Mouse (Mus musculus) stomach, embryonic 16.5 days (tissue): ENCODE data around the gene Tmem235. TPM values are rescaled to one million over a fixed set of nuclear protein-coding genes. Genes with fewer than 3 reads are reported as not detected.

ENCODE experiments used
- ATAC-seq: fragments of 200-750 bp; cut with Nextera tagmentation; 2 replicates; pipeline ENCODE4 v1.8.0; 2017; ENCODE audit warnings: moderate number of reproducible peaks, moderate TSS enrichment; ENCODE audit not compliant: insufficient read depth, low FRiP score
- H3K27ac ChIP-seq: fragments of 300-500 bp; sonication (generic); 2 replicates; pipeline ENCODE4 v1.5.1; 2014; ENCODE audit warnings: low read length
- H3K27me3 ChIP-seq: fragments of 300-500 bp; sonication (generic); 2 replicates; pipeline ENCODE4 v1.6.1; 2014; ENCODE audit warnings: low read length, control low read depth, mixed read lengths; ENCODE audit not compliant: control insufficient read depth, insufficient read depth
- H3K36me3 ChIP-seq: fragments of 300-500 bp; sonication (generic); 2 replicates; pipeline ENCODE4 v1.6.1; 2014; ENCODE audit warnings: low read length; ENCODE audit not compliant: control insufficient read depth, insufficient read depth
- H3K4me1 ChIP-seq: fragments of 300-500 bp; sonication (generic); 2 replicates; pipeline ENCODE4 v1.6.1; 2014; ENCODE audit warnings: low read length, control low read depth, mixed read lengths; ENCODE audit not compliant: control insufficient read depth, insufficient read depth
- H3K4me2 ChIP-seq: fragments of 300-500 bp; sonication (generic); 2 replicates; pipeline ENCODE4 v1.6.1; 2014; ENCODE audit warnings: low read depth, low read length, mixed read lengths
- H3K4me3 ChIP-seq: fragments of 300-500 bp; sonication (generic); replicated peaks from 2 replicates; pipeline ENCODE4 v1.5.1; 2014; ENCODE audit warnings: mild to moderate bottlenecking, low read length
- H3K9ac ChIP-seq: fragments of 300-500 bp; sonication (generic); 2 replicates; pipeline ENCODE4 v1.6.1; 2014; ENCODE audit warnings: low read length
- H3K9me3 ChIP-seq: fragments of 300-500 bp; sonication (generic); replicated peaks from 2 replicates; pipeline ENCODE4 v1.6.1; 2016; ENCODE audit warnings: low read length, control low read depth; ENCODE audit not compliant: control insufficient read depth
- WGBS: fragments of 180-500 bp; shearing (Covaris S2); extraction: QIAGEN DNeasy Blood & Tissue Kit; methylation state at CpG from one replicate; pipeline ENCODE4 v1.1.7; 2014; 5-methylcytosine and 5-hydroxymethylcytosine counted together
- polyA plus RNA-seq: library from polyadenylated mRNA; unstranded; fragments of >200 nt; fragmentation: Nextera tagmentation; extraction: Ambion mirVana; gene quantifications from 2 replicates; pipeline ENCODE4 v1.2.1, GENCODE M21; 2015

Gene Tmem235
- polyA plus RNA-seq, 1 experiment from 2014 or later: not detected

- no peaks in the 10 kb centered on the region for H3K27me3 ChIP-seq
- no peak overlapping the region for H3K9ac ChIP-seq
- 70% methylated on average over 5 of the region's 5 CpGs for WGBS
- H3K27ac ChIP-seq: no peak overlapping the region
- H3K36me3 ChIP-seq: no peaks in the 10 kb centered on the region
- H3K4me3 ChIP-seq: no peak overlapping the region
- H3K4me1 ChIP-seq: peaks cover 18% of the 10 kb centered on the region
- no peaks in the 10 kb centered on the region for H3K9me3 ChIP-seq
- H3K4me2 ChIP-seq: no peak overlapping the region
- ATAC-seq: no peak
Measured at GRCm38 (mm10) chr11:117871376-117871775, 10.8 kb downstream of the Tmem235 start.

DNA sequence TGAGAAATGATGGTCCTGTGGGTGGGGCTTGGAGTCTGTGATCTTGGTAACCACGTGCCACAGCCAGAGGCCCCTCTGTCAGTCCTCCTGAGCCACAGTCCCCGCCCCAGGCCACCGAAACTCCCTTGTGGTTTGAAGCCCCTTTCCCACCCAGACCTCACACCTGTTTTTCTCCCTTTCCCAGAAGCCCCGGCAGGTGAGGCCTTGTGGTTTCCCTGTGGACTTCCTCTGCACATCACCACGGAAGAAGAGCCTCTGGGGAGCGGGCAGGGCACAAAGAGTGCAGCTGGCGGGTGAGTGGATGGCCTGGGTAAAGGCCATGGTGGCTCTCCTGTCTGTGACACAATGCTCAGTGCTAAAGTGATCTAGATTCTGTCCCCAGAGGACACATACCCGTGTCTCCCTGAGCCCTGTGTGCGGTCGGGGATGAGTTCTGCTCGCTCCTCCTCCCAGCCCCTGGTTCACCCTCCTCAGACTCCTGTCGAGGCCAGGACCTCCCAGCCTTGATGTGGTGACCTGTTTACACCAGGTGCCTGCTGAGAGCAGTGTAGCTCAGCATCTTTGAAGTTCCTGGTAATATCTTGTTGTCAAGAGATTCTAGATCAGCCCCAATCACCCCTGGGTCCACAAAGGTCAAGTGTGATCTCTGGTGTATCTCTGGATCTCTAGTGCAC is 11.5 kb downstream of the Tmem235 start:
- Histone ChIP-seq H3K9ac (no peak overlapping the region; the same call in 1 of the 2 replicates), H3K9me3 (no peaks in the 10 kb centered on the region), H3K4me3 (no peak overlapping the region), H3K4me2 (peak overlapping the region; percentile 91; the same call in 1 of the 2 replicates), H3K36me3 (no peaks in the 10 kb centered on the region), H3K27me3 (no peaks in the 10 kb centered on the region), H3K27ac (no peak overlapping the region), H3K4me1 (peaks cover 18% of the 10 kb centered on the region)
- 54% methylated on average over 12 of the region's 12 CpGs for WGBS
- ATAC-seq: no peak

- H3K27me3 ChIP-seq: no peaks in the 10 kb centered on the region
- no peaks in the 10 kb centered on the region for H3K9me3 ChIP-seq
- ATAC-seq: peak; percentile 73
- H3K36me3 ChIP-seq: no peaks in the 10 kb centered on the region
- peaks cover 19% of the 10 kb centered on the region for H3K4me1 ChIP-seq
- peak within 1 kb of the TSS; percentile 79 for H3K9ac ChIP-seq
- H3K4me2 ChIP-seq: peak within 1 kb of the TSS; percentile 91
- H3K27ac ChIP-seq: no peak within 1 kb of the TSS
- peak within 1 kb of the TSS; percentile 61 for H3K4me3 ChIP-seq
- 2% methylated on average over 51 of the region's 51 CpGs for WGBS
Measured at GRCm38 (mm10) chr11:117872861-117873608, 12.5 kb downstream of the Tmem235 start, which contains the start of gene Tha1. Gene Tha1 (minus strand): TSS chr11:117873481.

DNA sequence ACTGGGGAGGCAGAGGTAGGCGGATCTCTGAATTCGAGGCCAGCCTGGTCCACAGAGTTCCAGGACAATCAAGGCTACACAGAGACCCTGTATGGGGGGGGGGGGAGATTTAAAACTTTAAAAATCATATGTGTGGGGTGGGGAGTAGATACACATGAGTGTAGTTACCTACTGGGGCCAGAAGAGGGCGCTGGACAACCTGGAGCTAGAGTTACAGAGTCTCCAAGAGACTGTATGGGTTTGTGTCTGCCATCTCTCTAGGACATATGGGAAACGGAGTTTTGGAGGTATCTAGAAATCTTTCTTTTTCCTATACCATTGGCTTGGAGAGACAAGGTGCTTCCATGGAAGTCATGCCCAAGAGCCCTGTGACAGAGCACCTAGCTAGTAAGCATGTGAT is 13.9 kb downstream of the Tmem235 start:
- 61% methylated on average over 4 of the region's 4 CpGs for WGBS
- no peak for ATAC-seq
- Histone ChIP-seq H3K4me1 (peaks cover 30% of the 10 kb centered on the region), H3K9me3 (no peaks in the 10 kb centered on the region), H3K36me3 (no peaks in the 10 kb centered on the region), H3K4me3 (no peak overlapping the region), H3K27ac (no peak overlapping the region), H3K9ac (no peak overlapping the region), H3K27me3 (no peaks in the 10 kb centered on the region), H3K4me2 (no peak overlapping the region)

GRCm38 (mm10) chr11:117875681-117876080 is 15.1 kb downstream of the Tmem235 start:
- no peak for ATAC-seq
- WGBS: 37% methylated on average over 6 of the region's 6 CpGs
- H3K36me3 ChIP-seq: no peaks in the 10 kb centered on the region

GRCm38 (mm10) chr11:117877917-117878745 is 17.6 kb downstream of the Tmem235 start:
- peak overlapping the region; percentile 63 for H3K9ac ChIP-seq

More at GRCm38 (mm10) chr11:117875681-117876080, 15.1 kb downstream of the Tmem235 start:
- no peaks in the 10 kb centered on the region for H3K9me3 ChIP-seq
- H3K27me3 ChIP-seq: no peaks in the 10 kb centered on the region
- no peak overlapping the region for H3K9ac ChIP-seq
- H3K4me1 ChIP-seq: peaks cover 26% of the 10 kb centered on the region
- H3K4me2 ChIP-seq: no peak overlapping the region
- no peak overlapping the region for H3K27ac ChIP-seq
- H3K4me3 ChIP-seq: no peak overlapping the region

GRCm38 (mm10) chr11:117878892-117879291 is 18.3 kb downstream of the Tmem235 start:
- ATAC-seq: no peak
- Histone ChIP-seq H3K27me3 (no peaks in the 10 kb centered on the region), H3K9ac (peak overlapping the region; percentile 63), H3K4me1 (peaks cover 30% of the 10 kb centered on the region), H3K27ac (peak overlapping the region; percentile 67), H3K9me3 (no peaks in the 10 kb centered on the region), H3K36me3 (no peaks in the 10 kb centered on the region), H3K4me3 (no peak overlapping the region), H3K4me2 (peak overlapping the region; percentile 11; the same call in 1 of the 2 replicates)
- WGBS: 21% methylated on average over 8 of the region's 8 CpGs

More at GRCm38 (mm10) chr11:117877917-117878745, 17.6 kb downstream of the Tmem235 start:
- WGBS: 25% methylated on average over 13 of the region's 13 CpGs
- Histone ChIP-seq H3K9me3 (no peaks in the 10 kb centered on the region), H3K4me1 (peaks cover 30% of the 10 kb centered on the region), H3K27ac (peak overlapping the region; percentile 67), H3K4me2 (peak overlapping the region; percentile 11; the same call in 1 of the 2 replicates), H3K4me3 (no peak overlapping the region), H3K36me3 (no peaks in the 10 kb centered on the region), H3K27me3 (no peaks in the 10 kb centered on the region)
- peak; percentile 23 for ATAC-seq

DNA sequence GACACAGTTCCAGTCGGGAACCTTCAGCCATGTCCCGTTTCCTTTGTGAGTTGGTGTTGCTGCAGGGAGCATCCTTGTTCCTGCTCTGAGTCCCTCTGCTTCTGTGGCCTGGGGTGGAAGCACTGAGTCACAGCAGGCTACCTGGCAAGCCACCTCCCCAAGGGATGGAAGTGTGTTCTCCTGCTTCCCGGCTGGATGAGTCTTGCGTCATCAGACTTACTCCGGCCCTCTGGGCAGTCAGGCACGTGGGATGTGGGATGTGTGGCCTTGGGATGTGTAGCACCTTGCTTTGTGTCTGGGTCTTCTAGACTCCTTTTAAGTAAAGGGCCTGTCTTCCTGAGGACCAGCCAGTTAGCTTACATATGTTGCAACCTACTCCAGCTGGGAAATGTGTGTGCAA is 19.1 kb downstream of the Tmem235 start:
- no peaks in the 10 kb centered on the region for H3K36me3 ChIP-seq
- H3K4me3 ChIP-seq: no peak overlapping the region
- 79% methylated on average over 6 of the region's 6 CpGs for WGBS
- no peak overlapping the region for H3K4me2 ChIP-seq
- no peak overlapping the region for H3K9ac ChIP-seq
- H3K4me1 ChIP-seq: peaks cover 30% of the 10 kb centered on the region
- no peaks in the 10 kb centered on the region for H3K27me3 ChIP-seq
- peak overlapping the region; percentile 67; the same call in 1 of the 2 replicates for H3K27ac ChIP-seq
- no peaks in the 10 kb centered on the region for H3K9me3 ChIP-seq
- ATAC-seq: no peak
